Mouse (Mus musculus): ENCODE data around the gene Fryl.

- TF ChIP-seq CTCF (conservative IDR thresholded peaks at IDR 0.05; ENCODE audit: insufficient read depth, insufficient read length, low read depth, low read length), result no peak
- TF ChIP-seq POLR2A (IDR thresholded peaks at IDR 0.05; ENCODE audit: low read depth, low read length), result no peak
These were observed 67.8 kb downstream of the Fryl start for GRCm38 (mm10) chr5:73188576-73188975.

Data from kidney, adult 2 months (tissue).